Mouse (Mus musculus): ENCODE results near the gene Bpifa2.

GRCm38 (mm10) chr2:153962821-153963331 lies 45.2 kb upstream of the Bpifa2 start:
- TF ChIP-seq CTCF (IDR thresholded peaks at IDR 0.05; ENCODE audit: borderline replicate concordance, insufficient read depth, low read depth, low read length) (no peak), POLR2A (IDR thresholded peaks at IDR 0.05; ENCODE audit: borderline replicate concordance, insufficient read depth, low read length) (no peak)
